Mouse (Mus musculus) liver, embryonic 14.5 days (tissue): ENCODE measurements around the gene 4931428F04Rik. TPM values are rescaled to one million over a fixed set of nuclear protein-coding genes. Genes with fewer than 3 reads are reported as not detected.

ENCODE experiments used
- ATAC-seq: fragments of 200-750 bp; cut with Nextera tagmentation; 2 replicates; pipeline ENCODE4 v1.8.0; 2017; ENCODE audit warnings: moderate number of reproducible peaks, mild to moderate bottlenecking, moderate library complexity; ENCODE audit not compliant: insufficient read depth
- DNase-seq, 3 experiments: peaks; one replicate each; pipeline ENCODE4 v3.0.0-alpha.2; 2012 to 2013; ENCODE audit warnings: low read depth in 3 of 3, low spot score in 3 of 3
- H3K27ac ChIP-seq: fragments of 300-500 bp; sonication (generic); 2 replicates; pipeline ENCODE4 v1.5.1; 2014; ENCODE audit warnings: moderate library complexity, mild to moderate bottlenecking, control low read depth, inconsistent platforms
- H3K27me3 ChIP-seq: fragments of 300-500 bp; sonication (generic); 2 replicates; pipeline ENCODE4 v1.6.1; 2014; ENCODE audit warnings: mild to moderate bottlenecking, low read length, moderate library complexity; ENCODE audit not compliant: control insufficient read depth, insufficient read depth
- H3K36me3 ChIP-seq: fragments of 300-500 bp; sonication (generic); replicated peaks from 2 replicates; pipeline ENCODE4 v1.6.1; 2014; ENCODE audit warnings: low read depth; ENCODE audit not compliant: control insufficient read depth, insufficient read depth
- H3K4me1 ChIP-seq, 2 experiments: fragments of 200-500 bp in 1 of 2; fragments of 300-500 bp in 1 of 2; sonication (generic) in 1 of 2; replicated peaks; 2 replicates each; pipeline ENCODE4 v1.6.1; 2012 to 2014; ENCODE audit warnings: antibody characterized with exemption in 1 of 2, inconsistent platforms in 1 of 2, low read length in 1 of 2; ENCODE audit not compliant: control insufficient read depth in 2 of 2, insufficient read depth in 2 of 2
- H3K4me2 ChIP-seq: fragments of 300-500 bp; sonication (generic); 2 replicates; pipeline ENCODE4 v1.6.1; 2014; ENCODE audit warnings: low read depth, mild to moderate bottlenecking, control low read depth, moderate library complexity
- H3K4me3 ChIP-seq, 2 experiments: fragments of 200-500 bp in 1 of 2; fragments of 300-500 bp in 1 of 2; sonication (generic) in 1 of 2; 2 replicates each; pipeline ENCODE4 v1.5.1; 2012 to 2014; ENCODE audit warnings: low read depth in 2 of 2, low read length in 2 of 2, mild to moderate bottlenecking in 2 of 2, control low read depth in 1 of 2, inconsistent platforms in 1 of 2, moderate library complexity in 1 of 2; ENCODE audit not compliant: insufficient read depth in 1 of 2
- H3K9ac ChIP-seq: fragments of 300-500 bp; sonication (generic); replicated peaks from 2 replicates; pipeline ENCODE4 v1.6.1; 2014; ENCODE audit warnings: mild to moderate bottlenecking, control low read depth, moderate library complexity
- H3K9me3 ChIP-seq: fragments of 300-500 bp; sonication (generic); 2 replicates; pipeline ENCODE4 v1.6.1; 2016; ENCODE audit warnings: low read length, mixed read lengths; ENCODE audit not compliant: control insufficient read depth
- CTCF ChIP-seq: IDR thresholded peaks from 2 replicates; pipeline ENCODE4 v1.5.1; 2016; ENCODE audit warnings: antibody characterized with exemption, low read depth, control low read depth
- EP300 ChIP-seq: IDR thresholded peaks from 2 replicates; pipeline ENCODE4 v1.6.1; 2016; ENCODE audit warnings: antibody characterized with exemption, low read depth
- WGBS: fragments of 180-500 bp; shearing (Covaris S2); extraction: QIAGEN DNeasy Blood & Tissue Kit; methylation state at CpG from one replicate; pipeline ENCODE4 v1.1.7; 2014; ENCODE audit not compliant: insufficient replicate concordance; 5-methylcytosine and 5-hydroxymethylcytosine counted together
- polyA plus RNA-seq, 2 experiments: library from polyadenylated mRNA; depleted of rRNA in 1 of 2; stranded (reverse) in 1 of 2; unstranded in 1 of 2; fragments of >200 nt; fragmentation: Nextera tagmentation in 1 of 2; extraction: Ambion mirVana in 1 of 2; gene quantifications; 2 replicates each; pipeline versions ENCODE4 v1.2.1 to v1.2.3; 2012 to 2014

4931428F04Rik gene
- polyA plus RNA-seq (2012; rRNA removed) (1.3 and 1.6 TPM in 2 replicates), polyA plus RNA-seq (2014; fragmentation: Nextera tagmentation; extraction: Ambion mirVana) (0.48 and 0.62 TPM in 2 replicates)

DNA sequence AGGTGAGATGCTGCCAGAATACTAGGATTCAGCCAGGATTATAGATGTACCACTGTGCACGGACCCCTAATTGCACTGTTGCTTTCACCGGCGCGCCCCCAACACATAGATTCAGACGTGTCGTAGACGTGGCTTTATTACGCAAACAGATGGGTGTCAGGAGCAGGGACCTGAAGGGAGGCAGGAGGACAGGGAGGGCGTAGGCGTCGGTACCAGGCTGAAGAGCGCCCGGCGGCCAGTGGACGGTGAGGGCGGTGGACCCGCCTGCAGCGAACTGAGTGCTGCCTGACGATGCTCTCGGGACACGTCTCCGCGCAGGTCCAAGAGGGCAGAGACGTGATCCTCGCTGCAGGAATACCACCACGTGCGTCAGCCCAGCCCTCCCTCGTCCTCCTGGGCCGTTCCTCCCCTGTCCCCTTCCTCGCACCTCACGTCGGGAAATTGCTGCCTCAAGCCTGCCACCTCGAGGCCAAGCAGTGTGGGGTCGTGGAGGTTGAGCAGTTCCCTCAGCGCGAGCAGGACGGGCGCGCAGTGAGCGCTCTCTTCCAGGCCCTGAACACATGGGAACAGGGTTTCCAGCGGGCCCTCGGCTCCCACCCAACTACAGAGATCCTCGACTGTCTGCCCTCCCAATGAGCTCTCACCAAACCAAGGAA, at the start of gene 4931428F04Rik:
Gene 4931428F04Rik, minus strand, starts transcription at position 60 of the 656 bp plus-strand sequence.
- TF ChIP-seq EP300 = no peak
- TF ChIP-seq CTCF = peak; percentile 77
- Histone ChIP-seq H3K4me2 (peak within 1 kb of the TSS; percentile 86), H3K4me1 (peaks cover 12 to 16% of the 10 kb centered on the region in 2 experiments), H3K4me3 (peak within 1 kb of the TSS; percentile 42 to 50), H3K9ac (no peak within 1 kb of the TSS; the same call in 1 of the 2 replicates), H3K27me3 (peaks cover 12% of the 10 kb centered on the region), H3K9me3 (no peaks in the 10 kb centered on the region), H3K36me3 (no peaks in the 10 kb centered on the region), H3K27ac (no peak within 1 kb of the TSS)
- no peak for DNase-seq
- 4% methylated on average over 43 of the region's 43 CpGs for WGBS
- ATAC-seq = peak; percentile 3; the same call in 1 of the 2 replicates

DNA sequence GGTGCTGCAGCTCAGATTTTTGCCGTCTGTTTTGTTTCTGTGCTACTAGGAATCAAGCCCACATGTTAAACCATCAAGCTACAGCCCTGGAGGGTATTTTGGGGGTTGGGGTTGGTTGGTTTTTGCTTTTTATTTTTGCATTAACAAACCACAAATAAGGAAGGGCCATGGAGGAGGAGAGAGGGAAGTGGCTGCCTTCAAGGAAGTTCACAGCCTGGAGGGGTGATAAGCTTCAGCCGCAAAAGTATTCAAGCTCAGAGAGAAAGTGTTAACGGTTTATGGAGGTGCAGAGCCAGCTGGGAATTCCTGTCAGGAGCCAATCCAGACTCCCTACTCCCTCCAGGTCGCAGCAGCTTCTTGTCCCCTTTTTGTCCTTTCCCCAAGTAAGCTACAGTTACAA, 49.3 kb upstream of the 4931428F04Rik start:
- H3K4me1 ChIP-seq = peaks cover 7 to 19% of the 10 kb centered on the region in 2 experiments
- H3K36me3 ChIP-seq = no peaks in the 10 kb centered on the region
- no peaks in the 10 kb centered on the region for H3K27me3 ChIP-seq
- no peak overlapping the region for H3K4me2 ChIP-seq
- H3K9me3 ChIP-seq = no peaks in the 10 kb centered on the region
- TF ChIP-seq CTCF (no peak), EP300 (no peak)
- no peak for ATAC-seq
- no peak overlapping the region for H3K27ac ChIP-seq
- H3K9ac ChIP-seq = no peak overlapping the region
- 8% methylated on average over 4 of the region's 4 CpGs for WGBS
- no peak for DNase-seq
- no peak overlapping the region for H3K4me3 ChIP-seq

DNA sequence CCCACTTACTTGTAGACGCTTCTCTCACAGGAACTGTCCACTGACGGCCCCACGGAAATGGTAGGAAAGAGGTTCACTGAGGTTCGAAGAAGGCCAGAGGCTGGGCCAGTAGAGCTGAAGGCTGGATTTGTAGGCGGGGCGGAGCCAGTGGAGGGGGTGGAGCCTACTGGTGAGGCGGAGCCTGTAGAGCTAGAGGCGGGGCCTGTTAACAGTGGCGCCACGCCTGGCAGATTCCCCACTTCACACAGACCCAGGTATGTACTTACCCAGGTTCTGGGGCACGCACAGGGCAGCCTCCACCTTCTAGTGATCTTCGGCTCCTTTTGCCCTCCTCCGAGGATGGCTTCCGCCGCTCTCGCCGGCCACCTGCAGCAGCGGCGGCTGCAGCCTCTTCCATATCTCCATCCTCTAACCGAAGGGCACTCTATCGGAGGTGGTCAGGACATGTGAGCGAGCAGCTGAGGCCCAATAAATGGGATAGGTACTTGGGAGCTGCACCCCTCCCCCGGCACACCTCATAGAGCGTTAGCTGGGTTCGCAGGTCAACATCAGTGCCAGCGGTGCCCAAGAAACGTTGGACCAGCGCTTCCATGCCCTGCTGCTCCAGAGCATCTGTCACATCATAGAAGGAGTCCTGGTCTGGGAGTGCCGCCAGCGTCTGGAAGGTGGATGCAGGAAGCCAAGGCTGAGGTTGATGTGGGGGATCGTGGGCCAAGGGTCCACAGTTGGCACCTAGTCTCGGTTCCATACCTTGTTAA, 46.9 kb upstream of the 4931428F04Rik start:
- Histone ChIP-seq H3K4me3 (no peak overlapping the region), H3K36me3 (no peaks in the 10 kb centered on the region), H3K27me3 (no peaks in the 10 kb centered on the region), H3K9me3 (no peaks in the 10 kb centered on the region), H3K27ac (no peak overlapping the region), H3K4me2 (no peak overlapping the region), H3K4me1 (peaks cover 7 to 15% of the 10 kb centered on the region in 2 experiments), H3K9ac (no peak overlapping the region)
- DNase-seq (no peak), ATAC-seq (no peak; the same call in 1 of the 2 replicates)
- 85% methylated on average over 32 of the region's 32 CpGs for WGBS
- TF ChIP-seq EP300 (no peak), CTCF (no peak)

DNA sequence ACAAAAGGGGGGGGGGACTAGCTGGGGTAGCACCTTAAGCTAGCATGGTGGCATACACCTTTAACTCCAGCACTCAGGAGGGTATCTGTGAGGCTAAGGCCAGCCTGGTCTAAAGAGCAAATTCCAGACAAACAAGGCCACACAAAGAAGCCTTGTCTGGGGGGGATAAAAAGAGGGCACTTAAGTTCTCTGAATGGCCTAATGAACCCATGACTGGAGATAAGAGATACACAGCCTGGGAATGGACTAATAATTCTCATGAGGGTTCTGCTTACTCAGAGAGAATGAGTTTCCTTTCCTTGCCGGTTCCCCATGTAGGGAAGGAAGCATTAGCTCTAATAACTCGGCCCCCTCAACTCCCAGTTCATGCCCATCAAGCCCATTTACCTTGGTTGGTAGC, 42.9 kb upstream of the 4931428F04Rik start:
- Histone ChIP-seq H3K4me1 (peaks cover 0 to under 1% of the 10 kb centered on the region in 2 experiments; a peak in 2 of 4 replicates), H3K4me3 (no peak overlapping the region), H3K9ac (no peak overlapping the region), H3K9me3 (no peaks in the 10 kb centered on the region), H3K27me3 (no peaks in the 10 kb centered on the region), H3K36me3 (peaks cover 28% of the 10 kb centered on the region), H3K4me2 (no peak overlapping the region), H3K27ac (no peak overlapping the region)
- TF ChIP-seq CTCF (no peak), EP300 (no peak)
- ATAC-seq = no peak
- WGBS = 64% methylated on average over 2 of the region's 2 CpGs
- DNase-seq = no peak

DNA sequence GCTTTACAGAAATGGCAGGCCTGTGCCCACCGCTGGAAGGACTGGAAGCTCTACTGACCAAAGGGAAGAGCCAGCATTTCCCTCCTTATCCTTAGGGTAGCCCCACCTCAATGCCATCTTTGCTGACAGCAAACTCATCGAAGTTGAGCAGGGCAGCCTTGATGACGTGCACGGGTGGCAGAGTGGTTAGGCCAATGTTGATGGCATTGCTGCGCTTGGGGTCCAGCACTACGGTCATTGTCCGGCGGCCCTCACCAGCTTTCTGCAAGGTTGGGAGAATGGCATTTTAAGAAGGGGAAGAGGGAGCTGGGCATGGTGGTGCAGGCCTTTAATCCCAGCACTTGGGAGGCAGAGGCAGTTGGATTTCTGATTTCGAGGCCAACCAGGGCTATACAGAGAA, 42.3 kb upstream of the 4931428F04Rik start:
- Histone ChIP-seq H3K27ac (no peak overlapping the region), H3K4me2 (no peak overlapping the region), H3K4me1 (peaks cover 0 to 3% of the 10 kb centered on the region in 2 experiments; a peak in 2 of 4 replicates), H3K9me3 (no peaks in the 10 kb centered on the region), H3K36me3 (peaks cover 28% of the 10 kb centered on the region), H3K27me3 (no peaks in the 10 kb centered on the region), H3K4me3 (no peak overlapping the region), H3K9ac (no peak overlapping the region)
- DNase-seq = no peak
- ATAC-seq = no peak
- 88% methylated on average over 9 of the region's 9 CpGs for WGBS
- TF ChIP-seq EP300 = no peak
- no peak for TF ChIP-seq CTCF
